Mouse (Mus musculus) hindbrain, embryonic 10.5 days (tissue): Measurements from ENCODE around the gene Mcm3. TPM values are rescaled to one million over a fixed set of nuclear protein-coding genes. Genes with fewer than 3 reads are reported as not detected.
"Not testable (repeated sequence)": the region's sequence is repeated elsewhere in the genome, so short reads cannot be mapped to it uniquely, and the experiment has no call there.

Experiments used
- DNase-seq: peaks from one replicate; pipeline ENCODE4 v3.0.0-alpha.2; 2017; ENCODE audit warnings: low spot score
- H3K27ac ChIP-seq: fragments of 300-500 bp; sonication (generic); 2 replicates; pipeline ENCODE4 v1.5.1; 2016; ENCODE audit warnings: mild to moderate bottlenecking, moderate library complexity
- H3K27me3 ChIP-seq: fragments of 300-500 bp; sonication (generic); 2 replicates; pipeline ENCODE4 v1.6.1; 2016; ENCODE audit warnings: mild to moderate bottlenecking; ENCODE audit not compliant: poor library complexity, insufficient read depth, severe bottlenecking
- H3K36me3 ChIP-seq: fragments of 300-500 bp; sonication (generic); 2 replicates; pipeline ENCODE4 v1.6.1; 2016; ENCODE audit warnings: mild to moderate bottlenecking, moderate library complexity
- H3K4me1 ChIP-seq: fragments of 300-500 bp; sonication (generic); replicated peaks from 2 replicates; pipeline ENCODE4 v1.6.1; 2016; ENCODE audit warnings: mild to moderate bottlenecking
- H3K4me3 ChIP-seq: fragments of 300-500 bp; sonication (generic); 2 replicates; pipeline ENCODE4 v1.5.1; 2016; ENCODE audit warnings: mild to moderate bottlenecking, moderate library complexity
- H3K9me3 ChIP-seq: fragments of 300-500 bp; sonication (generic); 2 replicates; pipeline ENCODE4 v1.6.1; 2016; ENCODE audit warnings: mild to moderate bottlenecking, moderate library complexity
- WGBS: fragments of 180-500 bp; shearing (Covaris S2); methylation state at CpG from one replicate; pipeline ENCODE4 v1.1.7; 2016; 5-methylcytosine and 5-hydroxymethylcytosine counted together
- polyA plus RNA-seq: library from polyadenylated mRNA; unstranded; fragments of >200 nt; fragmentation: Nextera tagmentation; extraction: Ambion mirVana; gene quantifications from 2 replicates; pipeline ENCODE4 v1.2.1, GENCODE M21; 2016

The Mcm3 gene
- polyA plus RNA-seq, 1 experiment from 2014 or later, result 190 TPM

GRCm38 (mm10) chr1:20791414-20791813, 28.7 kb downstream of the Mcm3 start:
- no peak for DNase-seq
- Histone ChIP-seq H3K27me3 (no peaks in the 10 kb centered on the region), H3K36me3 (no peaks in the 10 kb centered on the region), H3K27ac (no peak overlapping the region), H3K4me3 (no peak overlapping the region), H3K4me1 (no peaks in the 10 kb centered on the region), H3K9me3 (no peaks in the 10 kb centered on the region)
- 75% methylated on average over 7 of the region's 7 CpGs for WGBS

- WGBS, result 83% methylated on average over 1 of the region's 1 CpGs
- not testable (repeated sequence) for H3K9me3 ChIP-seq, H3K4me3 ChIP-seq, H3K4me1 ChIP-seq, H3K36me3 ChIP-seq, H3K27ac ChIP-seq, H3K27me3 ChIP-seq, DNase-seq
Measured at GRCm38 (mm10) chr1:20790517-20790916, 29.6 kb downstream of the Mcm3 start, which contains the start of gene Il17f. Gene Il17f (minus strand): TSS chr1:20790617.

- no peaks in the 10 kb centered on the region for H3K27me3 ChIP-seq
- 51% methylated on average over 10 of the region's 10 CpGs for WGBS
- no peaks in the 10 kb centered on the region for H3K9me3 ChIP-seq
- H3K36me3 ChIP-seq, result no peaks in the 10 kb centered on the region
- no peak overlapping the region for H3K4me3 ChIP-seq
- no peaks in the 10 kb centered on the region for H3K4me1 ChIP-seq
- no peak for DNase-seq
- no peak overlapping the region for H3K27ac ChIP-seq
Measured at GRCm38 (mm10) chr1:20788419-20788818, 31.7 kb downstream of the Mcm3 start.

GRCm38 (mm10) chr1:20787046-20787445, 33.1 kb downstream of the Mcm3 start:
- Histone ChIP-seq H3K27ac (no peak overlapping the region), H3K36me3 (no peaks in the 10 kb centered on the region), H3K27me3 (no peaks in the 10 kb centered on the region), H3K9me3 (no peaks in the 10 kb centered on the region), H3K4me1 (no peaks in the 10 kb centered on the region), H3K4me3 (no peak overlapping the region)
- no peak for DNase-seq
- WGBS, result 56% methylated on average over 8 of the region's 8 CpGs

- no peak for DNase-seq
- H3K27me3 ChIP-seq, result no peaks in the 10 kb centered on the region
- WGBS, result 73% methylated on average over 2 of the region's 2 CpGs
- H3K27ac ChIP-seq, result no peak overlapping the region
- no peaks in the 10 kb centered on the region for H3K4me1 ChIP-seq
- no peaks in the 10 kb centered on the region for H3K36me3 ChIP-seq
- H3K4me3 ChIP-seq, result no peak overlapping the region
- H3K9me3 ChIP-seq, result peaks cover 8% of the 10 kb centered on the region; the same call in 1 of the 2 replicates
Measured at GRCm38 (mm10) chr1:20778366-20778765, 41.7 kb downstream of the Mcm3 start.

GRCm38 (mm10) chr1:20774026-20774730, 45.9 kb downstream of the Mcm3 start:
- not testable (repeated sequence) for H3K36me3 ChIP-seq, H3K27ac ChIP-seq, H3K27me3 ChIP-seq, H3K4me1 ChIP-seq, H3K4me3 ChIP-seq, DNase-seq
- H3K9me3 ChIP-seq, result peaks cover 17% of the 10 kb centered on the region; the same call in 1 of the 2 replicates
- 82% methylated on average over 4 of the region's 4 CpGs for WGBS

- Histone ChIP-seq H3K27ac (no peak overlapping the region), H3K4me3 (no peak overlapping the region), H3K36me3 (no peaks in the 10 kb centered on the region), H3K27me3 (no peaks in the 10 kb centered on the region), H3K9me3 (no peaks in the 10 kb centered on the region; the same call in 1 of the 2 replicates), H3K4me1 (0 out of 2 replicates have a peak, but pooled peaks cover 3% of the 10 kb centered on the region)
- 92% methylated on average over 6 of the region's 6 CpGs for WGBS
- no peak for DNase-seq
Measured at GRCm38 (mm10) chr1:20766526-20766925, 53.6 kb downstream of the Mcm3 start.

- Histone ChIP-seq H3K36me3 (no peaks in the 10 kb centered on the region), H3K4me1 (0 out of 2 replicates have a peak, but pooled peaks cover 6% of the 10 kb centered on the region), H3K4me3 (no peak overlapping the region), H3K9me3 (no peaks in the 10 kb centered on the region), H3K27ac (no peak overlapping the region), H3K27me3 (no peaks in the 10 kb centered on the region)
- DNase-seq, result no peak
- WGBS, result 76% methylated on average over 4 of the region's 4 CpGs
Measured at GRCm38 (mm10) chr1:20761411-20761810, 58.7 kb downstream of the Mcm3 start.

- WGBS, result 91% methylated on average over 5 of the region's 5 CpGs
- H3K4me3 ChIP-seq, result no peak overlapping the region
- no peaks in the 10 kb centered on the region for H3K36me3 ChIP-seq
- H3K9me3 ChIP-seq, result no peaks in the 10 kb centered on the region
- DNase-seq, result no peak
- H3K27ac ChIP-seq, result no peak overlapping the region
- H3K27me3 ChIP-seq, result no peaks in the 10 kb centered on the region
- H3K4me1 ChIP-seq, result 0 out of 2 replicates have a peak, but pooled peaks cover 6% of the 10 kb centered on the region
Measured at GRCm38 (mm10) chr1:20760331-20760730, 59.8 kb downstream of the Mcm3 start.

GRCm38 (mm10) chr1:20759799-20760198, 60.3 kb downstream of the Mcm3 start:
- 89% methylated on average over 10 of the region's 10 CpGs for WGBS
- H3K4me3 ChIP-seq, result no peak overlapping the region

GRCm38 (mm10) chr1:20757586-20757985, 62.5 kb downstream of the Mcm3 start:
- Histone ChIP-seq H3K36me3 (no peaks in the 10 kb centered on the region), H3K27me3 (no peaks in the 10 kb centered on the region), H3K9me3 (no peaks in the 10 kb centered on the region), H3K4me3 (no peak overlapping the region), H3K4me1 (0 out of 2 replicates have a peak, but pooled peaks cover 6% of the 10 kb centered on the region), H3K27ac (no peak overlapping the region)
- WGBS, result 93% methylated on average over 3 of the region's 3 CpGs
- DNase-seq, result no peak

More at GRCm38 (mm10) chr1:20759799-20760198, 60.3 kb downstream of the Mcm3 start:
- Histone ChIP-seq H3K9me3 (no peaks in the 10 kb centered on the region), H3K27ac (no peak overlapping the region), H3K36me3 (no peaks in the 10 kb centered on the region), H3K4me1 (0 out of 2 replicates have a peak, but pooled peaks cover 6% of the 10 kb centered on the region), H3K27me3 (no peaks in the 10 kb centered on the region)
- no peak for DNase-seq

- WGBS, result 89% methylated on average over 10 of the region's 10 CpGs
- Histone ChIP-seq H3K27ac (no peak overlapping the region), H3K9me3 (no peaks in the 10 kb centered on the region), H3K4me3 (no peak overlapping the region), H3K27me3 (no peaks in the 10 kb centered on the region), H3K4me1 (no peaks in the 10 kb centered on the region), H3K36me3 (no peaks in the 10 kb centered on the region)
- DNase-seq, result no peak
Measured at GRCm38 (mm10) chr1:20754439-20754838, 65.7 kb downstream of the Mcm3 start.
